Mouse (Mus musculus) liver, adult (tissue): ENCODE results near the gene Pced1a.

Experiments used
- GATA4 ChIP-seq: IDR thresholded peaks from 2 replicates; pipeline ENCODE4 v1.6.1; 2014; ENCODE audit warnings: mild to moderate bottlenecking, low read length; ENCODE audit not compliant: insufficient replicate concordance

The Pced1a gene

DNA sequence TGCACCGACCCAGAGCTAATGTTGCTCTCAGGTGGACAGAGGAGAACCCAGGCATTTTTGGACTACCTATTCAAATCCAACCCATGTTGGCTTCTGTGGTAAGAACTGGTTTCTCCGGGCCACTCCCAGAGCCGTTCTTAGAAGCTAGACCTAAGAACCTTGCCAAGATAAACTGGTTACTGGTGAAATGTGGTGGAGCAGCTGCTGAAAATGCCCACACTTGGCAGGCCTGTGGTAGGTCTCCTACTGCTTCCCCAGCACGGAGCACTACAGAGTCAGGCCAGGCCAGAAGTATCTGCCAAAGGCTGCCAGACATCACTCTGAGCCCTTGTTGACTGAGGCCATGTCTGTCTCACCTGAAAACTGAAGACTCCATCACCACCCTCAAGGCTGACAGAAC is 49.5 kb downstream of the Pced1a start:
- no peak for TF ChIP-seq GATA4

DNA sequence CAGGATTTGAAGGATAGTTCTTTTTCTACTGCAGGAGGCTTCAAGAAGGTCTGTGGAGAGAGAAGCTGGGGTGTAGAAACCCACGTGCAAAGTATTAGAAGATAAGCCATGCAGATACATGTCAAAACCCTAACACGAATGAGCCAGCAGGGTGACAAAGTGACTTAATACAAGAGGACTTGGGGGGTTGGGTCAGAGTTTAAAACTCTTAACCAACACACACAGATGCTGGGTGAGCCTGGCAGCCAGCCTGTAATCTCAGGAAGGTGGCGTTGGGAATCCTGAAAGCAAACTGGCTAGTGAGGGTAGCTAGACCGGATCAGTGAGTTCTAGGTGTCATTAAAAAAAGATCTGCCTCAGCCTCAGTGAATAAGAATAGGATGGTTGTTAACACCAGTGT is 57.1 kb downstream of the Pced1a start:
- no peak for TF ChIP-seq GATA4
